Mouse (Mus musculus): ENCODE results near the gene Klhdc8a.

GRCm38 (mm10) chr1:132286735-132287134, 11.7 kb upstream of the Klhdc8a start:
- TF ChIP-seq POLR2A (IDR thresholded peaks at IDR 0.05; ENCODE audit: low read depth, low read length) (no peak), CTCF (IDR thresholded peaks at IDR 0.05; ENCODE audit: extremely low read depth, insufficient read length, insufficient replicate concordance, low read depth, low read length) (no peak)
